Mouse (Mus musculus) ES-Bruce4 (cell line): ENCODE measurements around the gene Ttk. TPM values are rescaled to one million over a fixed set of nuclear protein-coding genes. Genes with fewer than 3 reads are reported as not detected.

Source experiments
- H3K27ac ChIP-seq: 2 replicates; pipeline ENCODE4 v1.5.1; 2012; ENCODE audit warnings: low read length, inconsistent platforms; ENCODE audit not compliant: insufficient read depth
- H3K27me3 ChIP-seq: 2 replicates; pipeline ENCODE4 v1.6.1; 2012; ENCODE audit warnings: mild to moderate bottlenecking, low read length, inconsistent platforms; ENCODE audit not compliant: control insufficient read depth, poor library complexity, insufficient read depth, severe bottlenecking
- H3K36me3 ChIP-seq: 2 replicates; pipeline ENCODE4 v1.6.1; 2012; ENCODE audit warnings: inconsistent platforms, mild to moderate bottlenecking, low read length, moderate library complexity; ENCODE audit not compliant: control insufficient read depth, poor library complexity, insufficient read depth, severe bottlenecking
- H3K4me1 ChIP-seq: one replicate; pipeline ENCODE4 v1.8.1; 2011; ENCODE audit warnings: low read length; ENCODE audit not compliant: control insufficient read depth, insufficient read depth
- H3K4me3 ChIP-seq: 2 replicates; pipeline ENCODE4 v1.5.1; 2011; ENCODE audit warnings: low read depth, mild to moderate bottlenecking, low read length
- H3K9ac ChIP-seq: 2 replicates; pipeline ENCODE4 v1.6.1; 2012; ENCODE audit warnings: low read depth, mild to moderate bottlenecking, inconsistent platforms; ENCODE audit not compliant: poor library complexity, severe bottlenecking
- H3K9me3 ChIP-seq: replicated peaks from 2 replicates; pipeline ENCODE4 v1.6.1; 2012; ENCODE audit warnings: mild to moderate bottlenecking, low read length, inconsistent platforms; ENCODE audit not compliant: control insufficient read depth, poor library complexity, insufficient read depth, severe bottlenecking
- CTCF ChIP-seq: IDR thresholded peaks from one replicate; pipeline ENCODE4 v1.8.1; 2011; ENCODE audit warnings: low read depth, low read length
- EP300 ChIP-seq: IDR thresholded peaks from 2 replicates; pipeline ENCODE4 v1.6.1; 2011; ENCODE audit warnings: low read depth, low read length; ENCODE audit not compliant: insufficient read depth
- POLR2A ChIP-seq: IDR thresholded peaks from one replicate; pipeline ENCODE4 v1.8.1; 2011; ENCODE audit warnings: low read length; ENCODE audit not compliant: insufficient read depth
- polyA plus RNA-seq: library from polyadenylated mRNA; stranded (reverse); fragments of >200 nt; gene quantifications from 2 replicates; pipeline ENCODE4 v1.2.4, GENCODE M21; 2011; ENCODE audit warnings: low read depth; ENCODE audit not compliant: missing spikeins, insufficient read depth, insufficient read length

Ttk gene
- polyA plus RNA-seq = 82.1 and 84.3 TPM in 2 replicates

- H3K4me1 ChIP-seq = no peaks in the 10 kb centered on the region
- peak within 1 kb of the TSS; percentile 94 for H3K4me3 ChIP-seq
- no peaks in the 10 kb centered on the region for H3K36me3 ChIP-seq
- TF ChIP-seq POLR2A (peak; percentile 80), CTCF (no peak)
- H3K9me3 ChIP-seq = no peaks in the 10 kb centered on the region
- H3K9ac ChIP-seq = peak within 1 kb of the TSS; percentile 81
- no peaks in the 10 kb centered on the region; the same call in 1 of the 2 replicates for H3K27me3 ChIP-seq
- 0 out of 2 replicates have a peak within 1 kb of the TSS, but pooled peaks have one; percentile 29 for H3K27ac ChIP-seq
These were observed at the start of gene Ttk for GRCm38 (mm10) chr9:83833811-83834747. Gene Ttk, plus strand, starts transcription at chr9:83834689.

GRCm38 (mm10) chr9:83785501-83785900 lies 49.0 kb upstream of the Ttk start:
- H3K27me3 ChIP-seq = no peaks in the 10 kb centered on the region
- H3K4me1 ChIP-seq = no peaks in the 10 kb centered on the region
- H3K9ac ChIP-seq = no peak overlapping the region
- H3K4me3 ChIP-seq = no peak overlapping the region
- no peak overlapping the region for H3K27ac ChIP-seq
- H3K36me3 ChIP-seq = no peaks in the 10 kb centered on the region
- no peaks in the 10 kb centered on the region for H3K9me3 ChIP-seq
- no peak for TF ChIP-seq EP300
- TF ChIP-seq CTCF = no peak
- TF ChIP-seq POLR2A = no peak

- Histone ChIP-seq H3K36me3 (no peaks in the 10 kb centered on the region), H3K9me3 (no peaks in the 10 kb centered on the region), H3K4me3 (no peak overlapping the region), H3K27ac (no peak overlapping the region), H3K9ac (no peak overlapping the region), H3K4me1 (no peaks in the 10 kb centered on the region), H3K27me3 (no peaks in the 10 kb centered on the region)
- no peak for TF ChIP-seq EP300
- TF ChIP-seq CTCF = no peak
- no peak for TF ChIP-seq POLR2A
These were observed 45.2 kb upstream of the Ttk start for GRCm38 (mm10) chr9:83789326-83789725.

GRCm38 (mm10) chr9:83796875-83797274 lies 37.6 kb upstream of the Ttk start:
- Histone ChIP-seq H3K9ac (no peak overlapping the region), H3K4me1 (no peaks in the 10 kb centered on the region)
- TF ChIP-seq POLR2A (no peak), CTCF (no peak), EP300 (no peak)

GRCm38 (mm10) chr9:83797898-83798297 lies 36.6 kb upstream of the Ttk start:
- Histone ChIP-seq H3K4me1 (no peaks in the 10 kb centered on the region), H3K9ac (no peak overlapping the region), H3K4me3 (no peak overlapping the region), H3K27me3 (no peaks in the 10 kb centered on the region), H3K27ac (no peak overlapping the region), H3K9me3 (no peaks in the 10 kb centered on the region), H3K36me3 (no peaks in the 10 kb centered on the region)
- TF ChIP-seq CTCF (no peak), POLR2A (no peak), EP300 (no peak)

More at GRCm38 (mm10) chr9:83796875-83797274, 37.6 kb upstream of the Ttk start:
- Histone ChIP-seq H3K27me3 (no peaks in the 10 kb centered on the region), H3K9me3 (no peaks in the 10 kb centered on the region), H3K4me3 (no peak overlapping the region), H3K27ac (no peak overlapping the region), H3K36me3 (no peaks in the 10 kb centered on the region)

GRCm38 (mm10) chr9:83804341-83804740 lies 30.1 kb upstream of the Ttk start:
- no peak for TF ChIP-seq CTCF
- no peak for TF ChIP-seq POLR2A
- TF ChIP-seq EP300 = no peak
- Histone ChIP-seq H3K4me3 (no peak overlapping the region), H3K27ac (no peak overlapping the region), H3K9me3 (no peaks in the 10 kb centered on the region), H3K9ac (no peak overlapping the region), H3K27me3 (peaks cover 5% of the 10 kb centered on the region; the same call in 1 of the 2 replicates), H3K4me1 (no peaks in the 10 kb centered on the region), H3K36me3 (no peaks in the 10 kb centered on the region)
